Mouse (Mus musculus) common myeloid progenitor, adult 5-6 weeks (primary cell): ENCODE results near the gene Pofut1. TPM values are rescaled to one million over a fixed set of nuclear protein-coding genes. Genes with fewer than 3 reads are reported as not detected.

Source experiments
- ATAC-seq: replicated peaks from 2 replicates; pipeline ENCODE4 v1.8.0; 2016; ENCODE audit warnings: low read depth, mild to moderate bottlenecking, moderate TSS enrichment, inconsistent platforms; ENCODE audit not compliant: poor library complexity, severe bottlenecking
- total RNA-seq: library from RNA; stranded (forward); fragments of 200-1000, 187-1606 nt; gene quantifications from 2 replicates; pipeline ENCODE4 v1.2.3, GENCODE M21; 2017

Gene Pofut1
- 21.7 and 23.2 TPM in 2 replicates for total RNA-seq

GRCm38 (mm10) chr2:153241250-153242014 lies at the start of gene Pofut1, which contains the start of gene Plagl2:
Gene Pofut1 (plus strand): TSS chr2:153241533.
Gene Plagl2 (minus strand): TSS chr2:153241426.
- ATAC-seq, result peak; percentile 73

- no peak for ATAC-seq
Observed at GRCm38 (mm10) chr2:153194255-153194654, 47.1 kb upstream of the Pofut1 start.

- ATAC-seq, result peak; percentile 50
Observed at GRCm38 (mm10) chr2:153198485-153198884, 42.8 kb upstream of the Pofut1 start.

GRCm38 (mm10) chr2:153199114-153199513 lies 42.2 kb upstream of the Pofut1 start:
- peak; percentile 93 for ATAC-seq

GRCm38 (mm10) chr2:153202766-153203165 lies 38.6 kb upstream of the Pofut1 start:
- ATAC-seq, result no peak

GRCm38 (mm10) chr2:153208149-153208548 lies 33.2 kb upstream of the Pofut1 start:
- no peak for ATAC-seq

GRCm38 (mm10) chr2:153209286-153209685 lies 32.0 kb upstream of the Pofut1 start:
- no peak for ATAC-seq

- ATAC-seq, result no peak
Observed at GRCm38 (mm10) chr2:153211451-153211850, 29.9 kb upstream of the Pofut1 start.

- ATAC-seq, result no peak
Observed at GRCm38 (mm10) chr2:153213351-153213750, 28.0 kb upstream of the Pofut1 start.

- peak; percentile 90 for ATAC-seq
Observed at GRCm38 (mm10) chr2:153214771-153215259, 26.5 kb upstream of the Pofut1 start.

- peak; percentile 69 for ATAC-seq
Observed at GRCm38 (mm10) chr2:153215421-153215820, 25.9 kb upstream of the Pofut1 start.

- no peak for ATAC-seq
Observed at GRCm38 (mm10) chr2:153217826-153218340, 23.4 kb upstream of the Pofut1 start.

- ATAC-seq, result no peak
Observed at GRCm38 (mm10) chr2:153218516-153218915, 22.8 kb upstream of the Pofut1 start.

- no peak for ATAC-seq
Observed at GRCm38 (mm10) chr2:153221620-153222019, 19.7 kb upstream of the Pofut1 start.

GRCm38 (mm10) chr2:153222130-153222529 lies 19.2 kb upstream of the Pofut1 start:
- ATAC-seq, result no peak

GRCm38 (mm10) chr2:153222566-153222965 lies 18.8 kb upstream of the Pofut1 start:
- no peak for ATAC-seq

GRCm38 (mm10) chr2:153224946-153225594 lies 16.3 kb upstream of the Pofut1 start, which contains the start of gene Tspyl3:
Gene Tspyl3 (minus strand): TSS chr2:153225441.
- ATAC-seq, result peak; percentile 76

- no peak for ATAC-seq
Observed at GRCm38 (mm10) chr2:153225595-153225953, 15.8 kb upstream of the Pofut1 start.

GRCm38 (mm10) chr2:153227959-153228358 lies 13.4 kb upstream of the Pofut1 start:
- ATAC-seq, result peak; percentile 48

GRCm38 (mm10) chr2:153228523-153228922 lies 12.8 kb upstream of the Pofut1 start:
- no peak for ATAC-seq

GRCm38 (mm10) chr2:153237193-153237592 lies 4.1 kb upstream of the Pofut1 start:
- no peak for ATAC-seq
